Mouse (Mus musculus): Measurements from ENCODE around the gene D17Wsu92e. TPM values are rescaled to one million over a fixed set of nuclear protein-coding genes. Genes with fewer than 3 reads are reported as not detected.

Gene D17Wsu92e
- polyA plus RNA-seq, 1 experiment from 2014 or later: 12.7 TPM

- 9% methylated on average over 7 of the region's 7 CpGs for WGBS
- Histone ChIP-seq H3K9me3 (replicated peaks; ENCODE audit: control insufficient read depth, low read length) (no peaks in the 10 kb centered on the region), H3K27me3 (ENCODE audit: control insufficient read depth, insufficient read depth, low read length) (no peaks in the 10 kb centered on the region), H3K36me3 (replicated peaks; ENCODE audit: control insufficient read depth, insufficient read depth, low read depth, low read length) (no peaks in the 10 kb centered on the region), H3K4me2 (ENCODE audit: low read depth, low read length) (peak overlapping the region; percentile 85), H3K27ac (replicated peaks; ENCODE audit: low read depth, low read length) (no peak overlapping the region), H3K4me1 (ENCODE audit: control insufficient read depth, insufficient read depth, low read length) (no peaks in the 10 kb centered on the region), H3K9ac (replicated peaks; ENCODE audit: low read length) (peak overlapping the region; percentile 93), H3K4me3 (ENCODE audit: low read depth, low read length) (peak overlapping the region; percentile 97)
- ATAC-seq (replicated peaks; ENCODE audit: insufficient number of reproducible peaks, low FRiP score, low TSS enrichment, low read depth) (no peak), DNase-seq (ENCODE audit: low spot score) (no peak)
These were observed 1.4 kb downstream of the D17Wsu92e start for GRCm38 (mm10) chr17:27819011-27819410.

- no peaks in the 10 kb centered on the region for H3K36me3 ChIP-seq (replicated peaks; ENCODE audit: control insufficient read depth, insufficient read depth, low read depth, low read length)
- H3K4me2 ChIP-seq (ENCODE audit: low read depth, low read length): no peak overlapping the region
- H3K9me3 ChIP-seq (replicated peaks; ENCODE audit: control insufficient read depth, low read length): no peaks in the 10 kb centered on the region
- DNase-seq (ENCODE audit: low spot score) (no peak), ATAC-seq (replicated peaks; ENCODE audit: insufficient number of reproducible peaks, low FRiP score, low TSS enrichment, low read depth) (no peak)
- no peaks in the 10 kb centered on the region for H3K27me3 ChIP-seq (ENCODE audit: control insufficient read depth, insufficient read depth, low read length)
- no peak overlapping the region for H3K4me3 ChIP-seq (ENCODE audit: low read depth, low read length)
- no peaks in the 10 kb centered on the region for H3K4me1 ChIP-seq (ENCODE audit: control insufficient read depth, insufficient read depth, low read length)
- no peak overlapping the region for H3K9ac ChIP-seq (replicated peaks; ENCODE audit: low read length)
- H3K27ac ChIP-seq (replicated peaks; ENCODE audit: low read depth, low read length): no peak overlapping the region
These were observed 5.8 kb downstream of the D17Wsu92e start for GRCm38 (mm10) chr17:27814606-27815005.

- no peak for DNase-seq (ENCODE audit: low spot score)
- H3K4me1 ChIP-seq (ENCODE audit: control insufficient read depth, insufficient read depth, low read length): no peaks in the 10 kb centered on the region
- no peak overlapping the region for H3K9ac ChIP-seq (replicated peaks; ENCODE audit: low read length)
- no peak overlapping the region for H3K4me3 ChIP-seq (ENCODE audit: low read depth, low read length)
- H3K27me3 ChIP-seq (ENCODE audit: control insufficient read depth, insufficient read depth, low read length): no peaks in the 10 kb centered on the region
- WGBS: 72% methylated on average over 3 of the region's 3 CpGs
- no peak overlapping the region for H3K27ac ChIP-seq (replicated peaks; ENCODE audit: low read depth, low read length)
- no peaks in the 10 kb centered on the region for H3K9me3 ChIP-seq (replicated peaks; ENCODE audit: control insufficient read depth, low read length)
- H3K36me3 ChIP-seq (replicated peaks; ENCODE audit: control insufficient read depth, insufficient read depth, low read depth, low read length): no peaks in the 10 kb centered on the region
- H3K4me2 ChIP-seq (ENCODE audit: low read depth, low read length): no peak overlapping the region
- no peak for ATAC-seq (replicated peaks; ENCODE audit: insufficient number of reproducible peaks, low FRiP score, low TSS enrichment, low read depth)
These were observed 8.5 kb downstream of the D17Wsu92e start for GRCm38 (mm10) chr17:27811980-27812379.

- H3K4me1 ChIP-seq (ENCODE audit: control insufficient read depth, insufficient read depth, low read length): no peaks in the 10 kb centered on the region
- DNase-seq (ENCODE audit: low spot score): no peak
- H3K4me2 ChIP-seq (ENCODE audit: low read depth, low read length): no peak overlapping the region
These were observed 9.7 kb downstream of the D17Wsu92e start for GRCm38 (mm10) chr17:27810569-27811331.

GRCm38 (mm10) chr17:27807542-27808078, 12.8 kb downstream of the D17Wsu92e start:
- Histone ChIP-seq H3K4me2 (ENCODE audit: low read depth, low read length) (no peak overlapping the region), H3K9me3 (replicated peaks; ENCODE audit: control insufficient read depth, low read length) (no peaks in the 10 kb centered on the region), H3K27ac (replicated peaks; ENCODE audit: low read depth, low read length) (no peak overlapping the region), H3K36me3 (replicated peaks; ENCODE audit: control insufficient read depth, insufficient read depth, low read depth, low read length) (no peaks in the 10 kb centered on the region), H3K4me3 (ENCODE audit: low read depth, low read length) (no peak overlapping the region), H3K27me3 (ENCODE audit: control insufficient read depth, insufficient read depth, low read length) (no peaks in the 10 kb centered on the region), H3K4me1 (ENCODE audit: control insufficient read depth, insufficient read depth, low read length) (no peaks in the 10 kb centered on the region), H3K9ac (replicated peaks; ENCODE audit: low read length) (no peak overlapping the region)
- WGBS: 59% methylated on average over 2 of the region's 2 CpGs
- DNase-seq (ENCODE audit: low spot score): peak; percentile 45
- ATAC-seq (replicated peaks; ENCODE audit: insufficient number of reproducible peaks, low FRiP score, low TSS enrichment, low read depth): no peak

More at GRCm38 (mm10) chr17:27810569-27811331, 9.7 kb downstream of the D17Wsu92e start:
- 89% methylated on average over 16 of the region's 16 CpGs for WGBS
- no peaks in the 10 kb centered on the region for H3K27me3 ChIP-seq (ENCODE audit: control insufficient read depth, insufficient read depth, low read length)
- H3K27ac ChIP-seq (replicated peaks; ENCODE audit: low read depth, low read length): no peak overlapping the region
- ATAC-seq (replicated peaks; ENCODE audit: insufficient number of reproducible peaks, low FRiP score, low TSS enrichment, low read depth): no peak
- no peaks in the 10 kb centered on the region for H3K36me3 ChIP-seq (replicated peaks; ENCODE audit: control insufficient read depth, insufficient read depth, low read depth, low read length)
- H3K4me3 ChIP-seq (ENCODE audit: low read depth, low read length): no peak overlapping the region
- no peaks in the 10 kb centered on the region for H3K9me3 ChIP-seq (replicated peaks; ENCODE audit: control insufficient read depth, low read length)
- no peak overlapping the region for H3K9ac ChIP-seq (replicated peaks; ENCODE audit: low read length)

GRCm38 (mm10) chr17:27804803-27805770, 15.4 kb downstream of the D17Wsu92e start:
- Histone ChIP-seq H3K4me2 (ENCODE audit: low read depth, low read length) (no peak overlapping the region), H3K27ac (replicated peaks; ENCODE audit: low read depth, low read length) (no peak overlapping the region), H3K27me3 (ENCODE audit: control insufficient read depth, insufficient read depth, low read length) (no peaks in the 10 kb centered on the region), H3K36me3 (replicated peaks; ENCODE audit: control insufficient read depth, insufficient read depth, low read depth, low read length) (no peaks in the 10 kb centered on the region), H3K9ac (replicated peaks; ENCODE audit: low read length) (no peak overlapping the region), H3K4me3 (ENCODE audit: low read depth, low read length) (no peak overlapping the region), H3K9me3 (replicated peaks; ENCODE audit: control insufficient read depth, low read length) (no peaks in the 10 kb centered on the region), H3K4me1 (ENCODE audit: control insufficient read depth, insufficient read depth, low read length) (no peaks in the 10 kb centered on the region)
- DNase-seq (ENCODE audit: low spot score) (no peak), ATAC-seq (replicated peaks; ENCODE audit: insufficient number of reproducible peaks, low FRiP score, low TSS enrichment, low read depth) (no peak)
- WGBS: 88% methylated on average over 10 of the region's 10 CpGs

GRCm38 (mm10) chr17:27804156-27804690, 16.2 kb downstream of the D17Wsu92e start:
- 86% methylated on average over 7 of the region's 7 CpGs for WGBS
- no peak for ATAC-seq (replicated peaks; ENCODE audit: insufficient number of reproducible peaks, low FRiP score, low TSS enrichment, low read depth)

More at GRCm38 (mm10) chr17:27804156-27804690, 16.2 kb downstream of the D17Wsu92e start:
- no peaks in the 10 kb centered on the region for H3K27me3 ChIP-seq (ENCODE audit: control insufficient read depth, insufficient read depth, low read length)
- no peak overlapping the region for H3K9ac ChIP-seq (replicated peaks; ENCODE audit: low read length)
- H3K4me1 ChIP-seq (ENCODE audit: control insufficient read depth, insufficient read depth, low read length): no peaks in the 10 kb centered on the region; the same call in 1 of the 2 replicates
- no peak overlapping the region for H3K4me2 ChIP-seq (ENCODE audit: low read depth, low read length)
- H3K27ac ChIP-seq (replicated peaks; ENCODE audit: low read depth, low read length): no peak overlapping the region
- no peak overlapping the region for H3K4me3 ChIP-seq (ENCODE audit: low read depth, low read length)
- DNase-seq (ENCODE audit: low spot score): no peak
- H3K36me3 ChIP-seq (replicated peaks; ENCODE audit: control insufficient read depth, insufficient read depth, low read depth, low read length): no peaks in the 10 kb centered on the region
- no peaks in the 10 kb centered on the region for H3K9me3 ChIP-seq (replicated peaks; ENCODE audit: control insufficient read depth, low read length)

Measured in embryonic facial prominence, embryonic 11.5 days (tissue).